Mouse (Mus musculus) liver, postnatal 0 days (tissue): ENCODE measurements around the gene Ing5.

Source experiments
- CTCF ChIP-seq: sonication (generic); IDR thresholded peaks from 2 replicates; pipeline ENCODE4 v1.5.1; 2016; ENCODE audit warnings: antibody characterized with exemption, low read depth
- EP300 ChIP-seq: IDR thresholded peaks from 2 replicates; pipeline ENCODE4 v1.6.1; 2016; ENCODE audit warnings: antibody characterized with exemption, low read depth, mild to moderate bottlenecking

DNA sequence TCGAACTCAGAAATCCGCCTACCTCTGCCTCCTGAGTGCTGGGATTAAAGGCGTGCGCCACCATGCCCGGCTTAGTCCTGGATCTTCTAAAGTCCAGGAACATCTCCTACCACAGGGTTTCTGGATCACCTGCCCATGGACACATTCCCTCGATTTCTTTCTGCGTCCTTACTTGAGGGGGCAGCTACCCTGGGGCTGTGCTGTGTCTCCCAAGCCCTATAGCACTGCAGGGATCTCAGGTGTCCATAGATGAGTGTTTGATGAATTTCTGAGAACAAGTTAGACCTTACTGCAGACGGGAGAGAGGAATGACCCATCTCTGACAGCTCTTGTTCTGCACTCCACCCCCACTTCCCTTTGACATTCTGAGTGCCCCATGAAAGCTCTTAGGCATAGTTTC, 33.6 kb downstream of the Ing5 start:
- TF ChIP-seq CTCF, result no peak
- TF ChIP-seq EP300, result no peak
